Mouse (Mus musculus): Measurements from ENCODE around the gene A930018P22Rik.
"Not testable (repeated sequence)": the region's sequence is repeated elsewhere in the genome, so short reads cannot be mapped to it uniquely, and the experiment has no call there.

- not testable (repeated sequence) for TF ChIP-seq POLR2A, CTCF (IDR thresholded peaks at IDR 0.05; ENCODE audit: insufficient read depth, low read depth, low read length)
These were observed 38.5 kb upstream of the A930018P22Rik start for GRCm38 (mm10) chr2:104084027-104084426.
